Mouse (Mus musculus) forebrain, embryonic 16.5 days (tissue): ENCODE data around the gene Sdccag8. TPM values are rescaled to one million over a fixed set of nuclear protein-coding genes. Genes with fewer than 3 reads are reported as not detected.

Experiments used
- ATAC-seq: fragments of 200-750 bp; cut with Nextera tagmentation; 2 replicates; pipeline ENCODE4 v1.8.0; 2017; ENCODE audit warnings: mild to moderate bottlenecking, moderate library complexity
- H3K27ac ChIP-seq: fragments of 300-500 bp; sonication (generic); 2 replicates; pipeline ENCODE4 v1.5.1; 2014; ENCODE audit warnings: low read length, control low read depth
- H3K27me3 ChIP-seq: fragments of 300-500 bp; sonication (generic); replicated peaks from 2 replicates; pipeline ENCODE4 v1.6.1; 2014; ENCODE audit warnings: low read length; ENCODE audit not compliant: control insufficient read depth, insufficient read depth
- H3K36me3 ChIP-seq: fragments of 300-500 bp; sonication (generic); 2 replicates; pipeline ENCODE4 v1.6.1; 2014; ENCODE audit not compliant: control insufficient read depth, insufficient read depth
- H3K4me1 ChIP-seq: fragments of 300-500 bp; sonication (generic); replicated peaks from 2 replicates; pipeline ENCODE4 v1.6.1; 2014; ENCODE audit warnings: low read length; ENCODE audit not compliant: control insufficient read depth, insufficient read depth
- H3K4me2 ChIP-seq: fragments of 300-500 bp; sonication (generic); 2 replicates; pipeline ENCODE4 v1.6.1; 2014; ENCODE audit warnings: mild to moderate bottlenecking, low read length, control low read depth
- H3K4me3 ChIP-seq: fragments of 300-500 bp; sonication (generic); replicated peaks from 2 replicates; pipeline ENCODE4 v1.5.1; 2014; ENCODE audit warnings: mild to moderate bottlenecking, low read length, control low read depth
- H3K9ac ChIP-seq: fragments of 300-500 bp; sonication (generic); replicated peaks from 2 replicates; pipeline ENCODE4 v1.6.1; 2014; ENCODE audit warnings: low read depth, low read length, control low read depth
- H3K9me3 ChIP-seq: fragments of 300-500 bp; sonication (generic); 2 replicates; pipeline ENCODE4 v1.6.1; 2016; ENCODE audit warnings: low read length; ENCODE audit not compliant: control insufficient read depth
- WGBS: fragments of 180-500 bp; shearing (Covaris S2); extraction: QIAGEN DNeasy Blood & Tissue Kit; methylation state at CpG from one replicate; pipeline ENCODE4 v1.1.7; 2014; 5-methylcytosine and 5-hydroxymethylcytosine counted together
- polyA plus RNA-seq: library from polyadenylated mRNA; unstranded; fragments of >200 nt; fragmentation: Nextera tagmentation; extraction: Ambion mirVana; gene quantifications from 2 replicates; pipeline ENCODE4 v1.2.1, GENCODE M21; 2015

The Sdccag8 gene
- polyA plus RNA-seq, 1 experiment from 2014 or later: 34.0 TPM

GRCm38 (mm10) chr1:176852813-176853590 lies 38.5 kb downstream of the Sdccag8 start:
- H3K27me3 ChIP-seq: no peaks in the 10 kb centered on the region
- no peak overlapping the region for H3K4me2 ChIP-seq
- H3K9me3 ChIP-seq: peaks cover 6% of the 10 kb centered on the region
- no peak overlapping the region for H3K27ac ChIP-seq
- 84% methylated on average over 9 of the region's 9 CpGs for WGBS
- H3K9ac ChIP-seq: no peak overlapping the region
- no peak for ATAC-seq
- H3K4me3 ChIP-seq: no peak overlapping the region
- H3K36me3 ChIP-seq: peaks cover 5% of the 10 kb centered on the region; the same call in 1 of the 2 replicates
- no peaks in the 10 kb centered on the region for H3K4me1 ChIP-seq

GRCm38 (mm10) chr1:176861981-176862644 lies 47.7 kb downstream of the Sdccag8 start:
- 59% methylated on average over 9 of the region's 9 CpGs for WGBS
- ATAC-seq: peak; percentile 54
- Histone ChIP-seq H3K36me3 (no peaks in the 10 kb centered on the region), H3K4me3 (no peak overlapping the region), H3K9ac (no peak overlapping the region), H3K27ac (no peak overlapping the region), H3K4me1 (no peaks in the 10 kb centered on the region), H3K4me2 (no peak overlapping the region), H3K9me3 (no peaks in the 10 kb centered on the region), H3K27me3 (no peaks in the 10 kb centered on the region)

GRCm38 (mm10) chr1:176870501-176870900 lies 56.0 kb downstream of the Sdccag8 start:
- Histone ChIP-seq H3K27me3 (no peaks in the 10 kb centered on the region), H3K36me3 (peaks cover 3% of the 10 kb centered on the region; the same call in 1 of the 2 replicates), H3K4me2 (no peak overlapping the region), H3K9ac (no peak overlapping the region), H3K4me1 (no peaks in the 10 kb centered on the region), H3K9me3 (no peaks in the 10 kb centered on the region), H3K4me3 (no peak overlapping the region), H3K27ac (no peak overlapping the region)
- 90% methylated on average over 11 of the region's 11 CpGs for WGBS
- ATAC-seq: no peak

GRCm38 (mm10) chr1:176871975-176872374 lies 57.5 kb downstream of the Sdccag8 start:
- no peaks in the 10 kb centered on the region for H3K9me3 ChIP-seq
- peaks cover 3% of the 10 kb centered on the region; the same call in 1 of the 2 replicates for H3K36me3 ChIP-seq
- H3K4me3 ChIP-seq: no peak overlapping the region
- no peak overlapping the region for H3K9ac ChIP-seq
- no peak overlapping the region for H3K4me2 ChIP-seq
- 56% methylated on average over 3 of the region's 3 CpGs for WGBS
- H3K27me3 ChIP-seq: no peaks in the 10 kb centered on the region
- no peak for ATAC-seq
- H3K4me1 ChIP-seq: no peaks in the 10 kb centered on the region
- H3K27ac ChIP-seq: no peak overlapping the region

GRCm38 (mm10) chr1:176873463-176873862 lies 59.0 kb downstream of the Sdccag8 start:
- WGBS: 80% methylated on average over 9 of the region's 9 CpGs
- Histone ChIP-seq H3K27ac (no peak overlapping the region), H3K9me3 (no peaks in the 10 kb centered on the region), H3K36me3 (peaks cover 3% of the 10 kb centered on the region; the same call in 1 of the 2 replicates), H3K4me2 (no peak overlapping the region), H3K4me3 (no peak overlapping the region), H3K27me3 (no peaks in the 10 kb centered on the region), H3K4me1 (peaks cover 2% of the 10 kb centered on the region; the same call in 1 of the 2 replicates), H3K9ac (no peak overlapping the region)
- no peak for ATAC-seq

GRCm38 (mm10) chr1:176874155-176874554 lies 59.7 kb downstream of the Sdccag8 start:
- Histone ChIP-seq H3K4me2 (no peak overlapping the region), H3K4me3 (no peak overlapping the region), H3K27ac (no peak overlapping the region), H3K27me3 (no peaks in the 10 kb centered on the region), H3K4me1 (peaks cover 2% of the 10 kb centered on the region; the same call in 1 of the 2 replicates), H3K36me3 (no peaks in the 10 kb centered on the region), H3K9ac (no peak overlapping the region), H3K9me3 (no peaks in the 10 kb centered on the region)
- ATAC-seq: no peak

- Histone ChIP-seq H3K4me3 (no peak overlapping the region), H3K9me3 (no peaks in the 10 kb centered on the region), H3K9ac (no peak overlapping the region), H3K4me1 (peaks cover 23% of the 10 kb centered on the region), H3K27ac (no peak overlapping the region), H3K27me3 (no peaks in the 10 kb centered on the region), H3K36me3 (no peaks in the 10 kb centered on the region), H3K4me2 (no peak overlapping the region)
- ATAC-seq: peak; percentile 16
- WGBS: 35% methylated on average over 3 of the region's 3 CpGs
Measured at GRCm38 (mm10) chr1:176877756-176878155, 63.3 kb downstream of the Sdccag8 start.

GRCm38 (mm10) chr1:176879005-176879404 lies 64.5 kb downstream of the Sdccag8 start:
- 34% methylated on average over 2 of the region's 2 CpGs for WGBS
- ATAC-seq: peak; percentile 70
- Histone ChIP-seq H3K27ac (no peak overlapping the region; the same call in 1 of the 2 replicates), H3K9ac (no peak overlapping the region), H3K4me3 (no peak overlapping the region), H3K4me1 (peaks cover 23% of the 10 kb centered on the region), H3K36me3 (no peaks in the 10 kb centered on the region), H3K27me3 (no peaks in the 10 kb centered on the region), H3K4me2 (no peak overlapping the region), H3K9me3 (no peaks in the 10 kb centered on the region)

GRCm38 (mm10) chr1:176879614-176880013 lies 65.2 kb downstream of the Sdccag8 start:
- H3K4me2 ChIP-seq: no peak overlapping the region; the same call in 1 of the 2 replicates
- H3K27me3 ChIP-seq: no peaks in the 10 kb centered on the region
- no peak for ATAC-seq
- H3K4me3 ChIP-seq: no peak overlapping the region
- peak overlapping the region; percentile 39; the same call in 1 of the 2 replicates for H3K9ac ChIP-seq
- H3K27ac ChIP-seq: peak overlapping the region; percentile 83
- peaks cover 23% of the 10 kb centered on the region for H3K4me1 ChIP-seq
- no peaks in the 10 kb centered on the region for H3K36me3 ChIP-seq
- no peaks in the 10 kb centered on the region for H3K9me3 ChIP-seq
- WGBS: 30% methylated on average over 6 of the region's 6 CpGs
